Mouse (Mus musculus) olfactory bulb, adult 2 months (tissue): ENCODE measurements around the gene Ulk2.

Source experiments
- CTCF ChIP-seq: fragments of 200-500 bp; IDR thresholded peaks from 2 replicates; pipeline ENCODE4 v1.5.1; 2012; ENCODE audit warnings: low read depth, mild to moderate bottlenecking, low read length, moderate library complexity; ENCODE audit not compliant: insufficient read depth
- POLR2A ChIP-seq: fragments of 200-500 bp; IDR thresholded peaks from 2 replicates; pipeline ENCODE4 v1.6.1; 2012; ENCODE audit warnings: mild to moderate bottlenecking, low read depth, low read length, moderate library complexity; ENCODE audit not compliant: insufficient read depth

GRCm38 (mm10) chr11:61744460-61744859 lies 110.4 kb downstream of the Ulk2 start:
- TF ChIP-seq CTCF = no peak
- no peak for TF ChIP-seq POLR2A
